Mouse (Mus musculus) brain, embryonic 14.5 days (tissue): ENCODE data around the gene Ly86.

Experiments
- CTCF ChIP-seq: fragments of 200-500 bp; IDR thresholded peaks from 2 replicates; pipeline ENCODE4 v1.5.1; 2012; ENCODE audit warnings: inconsistent platforms, mild to moderate bottlenecking, moderate library complexity, borderline replicate concordance; ENCODE audit not compliant: insufficient read depth, insufficient read length; ENCODE audit errors: extremely low read depth
- POLR2A ChIP-seq: fragments of 200-500 bp; IDR thresholded peaks from 2 replicates; pipeline ENCODE4 v1.6.1; 2012; ENCODE audit warnings: mild to moderate bottlenecking, inconsistent platforms, borderline replicate concordance; ENCODE audit not compliant: poor library complexity, insufficient read depth, insufficient read length, severe bottlenecking; ENCODE audit errors: extremely low read depth

DNA sequence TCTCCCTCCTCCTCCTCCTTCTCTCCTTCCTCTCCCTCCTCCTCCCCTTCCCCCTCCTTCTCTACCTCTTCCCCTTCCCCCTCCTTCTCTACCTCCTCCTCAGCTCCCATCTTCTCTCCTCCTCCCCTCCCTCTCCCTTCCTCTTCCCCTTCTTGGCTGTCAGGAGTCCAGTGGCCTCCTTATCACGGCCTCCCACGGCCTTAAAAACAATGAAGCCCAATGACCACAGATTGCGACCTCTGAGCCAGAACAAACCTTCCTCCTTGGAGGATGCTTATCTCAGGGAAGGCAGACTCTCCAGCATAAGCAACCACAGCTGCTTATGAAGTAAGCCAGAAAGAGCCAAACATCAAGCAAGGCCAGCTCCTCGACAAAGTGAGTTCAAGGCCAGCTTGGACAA is 97.0 kb downstream of the Ly86 start:
- TF ChIP-seq CTCF: no peak
- TF ChIP-seq POLR2A: no peak
